Mouse (Mus musculus): ENCODE data around the gene BC030867.
A peak's percentile ranks its signal among the peaks of the same experiment; 100 is the strongest.

Gene BC030867

GRCm38 (mm10) chr11:102221243-102221953, 27.3 kb upstream of the BC030867 start:
- DNase-seq (ENCODE audit: low spot score in 2 of 2) = no peak

GRCm38 (mm10) chr11:102221954-102222351, 26.7 kb upstream of the BC030867 start:
- no peak for DNase-seq (ENCODE audit: low spot score in 2 of 2)

GRCm38 (mm10) chr11:102223166-102223565, 25.5 kb upstream of the BC030867 start:
- no peak for DNase-seq (ENCODE audit: low spot score in 2 of 2)

- DNase-seq (ENCODE audit: low spot score in 2 of 2) = peak in 1 of 2 experiments; percentile 57
Observed at GRCm38 (mm10) chr11:102224686-102225085, 24.0 kb upstream of the BC030867 start.

- DNase-seq (ENCODE audit: low spot score in 2 of 2) = no peak
Observed at GRCm38 (mm10) chr11:102225221-102225620, 23.5 kb upstream of the BC030867 start.

GRCm38 (mm10) chr11:102226067-102226978, 22.4 kb upstream of the BC030867 start:
- DNase-seq (ENCODE audit: low spot score in 2 of 2) = no peak

- no peak for DNase-seq (ENCODE audit: low spot score in 2 of 2)
Observed at GRCm38 (mm10) chr11:102227270-102228190, 21.2 kb upstream of the BC030867 start.

GRCm38 (mm10) chr11:102228191-102228545, 20.5 kb upstream of the BC030867 start:
- DNase-seq (ENCODE audit: low spot score in 2 of 2) = no peak

- no peak for DNase-seq (ENCODE audit: low spot score in 2 of 2)
Observed at GRCm38 (mm10) chr11:102228646-102229268, 19.9 kb upstream of the BC030867 start.

- DNase-seq (ENCODE audit: low spot score in 2 of 2) = no peak
Observed at GRCm38 (mm10) chr11:102229331-102229953, 19.2 kb upstream of the BC030867 start.

- peak; percentile 98 to 99 for DNase-seq (ENCODE audit: low spot score in 2 of 2)
Observed at GRCm38 (mm10) chr11:102230006-102230741, 18.5 kb upstream of the BC030867 start, which contains the start of gene Hdac5. Gene Hdac5 (minus strand): TSS chr11:102230166.

- DNase-seq (ENCODE audit: low spot score in 2 of 2) = no peak
Observed at GRCm38 (mm10) chr11:102236022-102236421, 12.7 kb upstream of the BC030867 start.

- DNase-seq (ENCODE audit: low spot score in 2 of 2) = no peak
Observed at GRCm38 (mm10) chr11:102240636-102241035, 8.0 kb upstream of the BC030867 start.

GRCm38 (mm10) chr11:102241246-102241645, 7.4 kb upstream of the BC030867 start:
- no peak for DNase-seq (ENCODE audit: low spot score in 2 of 2)

GRCm38 (mm10) chr11:102241874-102242273, 6.8 kb upstream of the BC030867 start:
- DNase-seq (ENCODE audit: low spot score in 2 of 2) = no peak

- peak; percentile 70 to 71 for DNase-seq (ENCODE audit: low spot score in 2 of 2)
Observed at GRCm38 (mm10) chr11:102244926-102245449, 3.7 kb upstream of the BC030867 start.

- no peak for DNase-seq (ENCODE audit: low spot score in 2 of 2)
Observed at GRCm38 (mm10) chr11:102245581-102246272, 3.0 kb upstream of the BC030867 start.

GRCm38 (mm10) chr11:102246273-102246635, 2.4 kb upstream of the BC030867 start:
- DNase-seq (ENCODE audit: low spot score in 2 of 2) = no peak

GRCm38 (mm10) chr11:102246871-102247270, 1.8 kb upstream of the BC030867 start:
- DNase-seq (ENCODE audit: low spot score in 2 of 2) = no peak
